Mouse (Mus musculus) heart, postnatal 0 days (tissue): Measurements from ENCODE around the gene Ly6g6d. TPM values are rescaled to one million over a fixed set of nuclear protein-coding genes. Genes with fewer than 3 reads are reported as not detected.

Experiments
- ATAC-seq: fragments of 200-750 bp; cut with Nextera tagmentation; 2 replicates; pipeline ENCODE4 v1.8.0; 2017; ENCODE audit warnings: low read depth, moderate number of reproducible peaks, moderate library complexity; ENCODE audit not compliant: insufficient read depth
- DNase-seq: peaks from one replicate; pipeline ENCODE4 v3.0.0-alpha.2; 2016; ENCODE audit warnings: low spot score
- H3K27ac ChIP-seq: fragments of 300-500 bp; sonication (generic); 2 replicates; pipeline ENCODE4 v1.5.1; 2014; ENCODE audit warnings: low read depth, mild to moderate bottlenecking
- H3K27me3 ChIP-seq: fragments of 300-500 bp; sonication (generic); 2 replicates; pipeline ENCODE4 v1.6.1; 2014; ENCODE audit warnings: low read length, mixed read lengths; ENCODE audit not compliant: control insufficient read depth, insufficient read depth
- H3K36me3 ChIP-seq: fragments of 300-500 bp; sonication (generic); replicated peaks from 2 replicates; pipeline ENCODE4 v1.6.1; 2014; ENCODE audit warnings: low read length, mixed read lengths; ENCODE audit not compliant: control insufficient read depth, insufficient read depth
- H3K4me1 ChIP-seq: fragments of 300-500 bp; sonication (generic); 2 replicates; pipeline ENCODE4 v1.6.1; 2014; ENCODE audit warnings: antibody characterized with exemption; ENCODE audit not compliant: control insufficient read depth, insufficient read depth
- H3K4me2 ChIP-seq: fragments of 300-500 bp; sonication (generic); 2 replicates; pipeline ENCODE4 v1.6.1; 2014; ENCODE audit warnings: low read depth, mild to moderate bottlenecking, low read length, moderate library complexity
- H3K4me3 ChIP-seq: fragments of 300-500 bp; sonication (generic); 2 replicates; pipeline ENCODE4 v1.5.1; 2014; ENCODE audit warnings: low read depth, low read length
- H3K9ac ChIP-seq: fragments of 300-500 bp; sonication (generic); replicated peaks from 2 replicates; pipeline ENCODE4 v1.6.1; 2014; ENCODE audit warnings: low read depth, low read length, mixed read lengths
- H3K9me3 ChIP-seq: fragments of 300-500 bp; sonication (generic); replicated peaks from 2 replicates; pipeline ENCODE4 v1.6.1; 2016; ENCODE audit warnings: low read length; ENCODE audit not compliant: control insufficient read depth
- CTCF ChIP-seq: IDR thresholded peaks from 2 replicates; pipeline ENCODE4 v1.5.1; 2016; ENCODE audit warnings: antibody characterized with exemption, control low read depth, low read depth
- EP300 ChIP-seq: IDR thresholded peaks from 2 replicates; pipeline ENCODE4 v1.6.1; 2016; ENCODE audit warnings: antibody characterized with exemption, low read depth
- WGBS: fragments of 180-500 bp; shearing (Covaris S2); extraction: QIAGEN DNeasy Blood & Tissue Kit; methylation state at CpG from one replicate; pipeline ENCODE4 v1.1.7; 2014; 5-methylcytosine and 5-hydroxymethylcytosine counted together
- polyA plus RNA-seq: library from polyadenylated mRNA; unstranded; fragments of >200 nt; fragmentation: Nextera tagmentation; extraction: Ambion mirVana; gene quantifications from 2 replicates; pipeline ENCODE4 v1.2.1, GENCODE M21; 2015
- total RNA-seq: library from RNA; depleted of rRNA; stranded (reverse); fragments of >200 nt; gene quantifications from 2 replicates; pipeline ENCODE4 v1.2.3, GENCODE M21; 2014; ENCODE audit warnings: low replicate concordance

Gene Ly6g6d
- total and polyA plus RNA-seq, 2 experiments from 2014 or later, result 3.3 to 3.8 TPM

- Histone ChIP-seq H3K9ac (no peak overlapping the region), H3K36me3 (no peaks in the 10 kb centered on the region), H3K9me3 (no peaks in the 10 kb centered on the region), H3K27me3 (no peaks in the 10 kb centered on the region; the same call in 1 of the 2 replicates), H3K4me1 (peaks cover 15% of the 10 kb centered on the region; the same call in 1 of the 2 replicates), H3K4me3 (no peak overlapping the region), H3K27ac (no peak overlapping the region), H3K4me2 (peak overlapping the region; percentile 42; the same call in 1 of the 2 replicates)
- ATAC-seq (no peak), DNase-seq (no peak)
- no peak for TF ChIP-seq EP300
- no peak for TF ChIP-seq CTCF
- WGBS, result 34% methylated on average over 6 of the region's 6 CpGs
Observed at GRCm38 (mm10) chr17:35080248-35080647, 2.4 kb upstream of the Ly6g6d start.

- Histone ChIP-seq H3K9ac (no peak overlapping the region), H3K27ac (no peak overlapping the region), H3K4me3 (no peak overlapping the region), H3K4me1 (peaks cover 15% of the 10 kb centered on the region; the same call in 1 of the 2 replicates), H3K9me3 (no peaks in the 10 kb centered on the region), H3K27me3 (no peaks in the 10 kb centered on the region; the same call in 1 of the 2 replicates), H3K36me3 (no peaks in the 10 kb centered on the region), H3K4me2 (peak overlapping the region; percentile 42)
- TF ChIP-seq CTCF (peak; percentile 18; the same call in 1 of the 2 replicates), EP300 (no peak)
- DNase-seq (no peak), ATAC-seq (0 out of 2 replicates have a peak, but pooled peaks have one; percentile 24)
- WGBS, result 10% methylated on average over 9 of the region's 9 CpGs
Observed at GRCm38 (mm10) chr17:35079778-35080177, 1.9 kb upstream of the Ly6g6d start.

- no peaks in the 10 kb centered on the region for H3K36me3 ChIP-seq
- H3K4me2 ChIP-seq, result peak overlapping the region; percentile 58
- peaks cover 15% of the 10 kb centered on the region; the same call in 1 of the 2 replicates for H3K4me1 ChIP-seq
- TF ChIP-seq EP300 (no peak), CTCF (no peak)
- ATAC-seq (no peak), DNase-seq (no peak)
- H3K27me3 ChIP-seq, result no peaks in the 10 kb centered on the region; the same call in 1 of the 2 replicates
- WGBS, result 37% methylated on average over 2 of the region's 2 CpGs
- H3K9ac ChIP-seq, result no peak overlapping the region; the same call in 1 of the 2 replicates
- peak overlapping the region; percentile 36 for H3K4me3 ChIP-seq
- no peak overlapping the region for H3K27ac ChIP-seq
- no peaks in the 10 kb centered on the region for H3K9me3 ChIP-seq
Observed at GRCm38 (mm10) chr17:35077285-35077684, 580 bp downstream of the Ly6g6d start.

DNA sequence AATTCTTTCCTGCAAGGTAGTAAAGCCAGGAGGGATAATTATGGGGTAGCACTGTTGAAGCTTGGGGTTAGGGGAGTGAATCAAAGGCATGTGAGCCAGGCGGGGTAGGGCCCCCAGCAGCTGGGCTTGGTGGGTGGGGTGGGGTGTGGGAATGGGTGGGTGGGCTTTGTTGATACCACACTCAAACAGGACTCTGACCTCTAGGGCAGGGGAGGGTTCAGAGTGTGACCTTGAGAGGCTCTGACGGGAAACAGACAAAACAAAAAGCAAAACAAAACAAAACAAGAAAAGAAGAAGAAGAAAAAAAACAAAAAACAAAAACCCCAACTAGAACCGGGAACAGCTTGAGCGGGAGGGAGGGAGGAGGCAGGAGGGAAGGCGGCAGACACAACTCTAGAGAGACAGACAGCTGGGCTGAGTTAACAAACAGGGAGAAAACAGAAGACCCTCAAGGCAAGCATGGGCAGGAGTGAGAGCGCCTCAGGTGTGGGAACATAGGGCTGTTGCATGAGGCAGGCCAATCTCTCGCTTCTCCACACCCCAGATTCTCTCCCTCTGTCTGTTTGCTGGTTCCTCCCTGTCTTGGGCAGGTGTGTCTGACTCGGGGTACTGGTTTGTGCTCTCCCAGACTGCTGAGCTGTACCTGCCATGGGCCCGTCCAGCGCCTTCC lies 1.2 kb downstream of the Ly6g6d start, which contains the start of gene Ly6g6e:
Gene Ly6g6e, plus strand, starts transcription at position 396 of the 670 bp plus-strand sequence.
- Histone ChIP-seq H3K9ac (peak within 1 kb of the TSS; percentile 51), H3K4me1 (peaks cover 15% of the 10 kb centered on the region; the same call in 1 of the 2 replicates), H3K27me3 (no peaks in the 10 kb centered on the region; the same call in 1 of the 2 replicates), H3K36me3 (no peaks in the 10 kb centered on the region), H3K4me3 (peak within 1 kb of the TSS; percentile 36), H3K9me3 (no peaks in the 10 kb centered on the region), H3K27ac (no peak within 1 kb of the TSS), H3K4me2 (peak within 1 kb of the TSS; percentile 58)
- ATAC-seq (no peak), DNase-seq (no peak)
- TF ChIP-seq CTCF, result no peak
- 50% methylated on average over 10 of the region's 10 CpGs for WGBS

GRCm38 (mm10) chr17:35074097-35074496 lies 3.8 kb downstream of the Ly6g6d start:
- ATAC-seq (no peak), DNase-seq (no peak)
- no peak for TF ChIP-seq EP300
- no peak overlapping the region for H3K4me3 ChIP-seq
- no peak overlapping the region for H3K4me2 ChIP-seq
- no peak overlapping the region for H3K27ac ChIP-seq
- H3K9me3 ChIP-seq, result no peaks in the 10 kb centered on the region
- WGBS, result 48% methylated on average over 17 of the region's 17 CpGs
- no peaks in the 10 kb centered on the region; the same call in none of the 2 replicates for H3K27me3 ChIP-seq
- no peak overlapping the region for H3K9ac ChIP-seq
- peaks cover 9% of the 10 kb centered on the region; the same call in 1 of the 2 replicates for H3K4me1 ChIP-seq
- no peaks in the 10 kb centered on the region for H3K36me3 ChIP-seq
